Mouse (Mus musculus): ENCODE measurements around the gene Nudt19. TPM values are rescaled to one million over a fixed set of nuclear protein-coding genes. Genes with fewer than 3 reads are reported as not detected.

The Nudt19 gene
- total RNA-seq, 2 experiments from 2014 or later: 81.1 to 85.6 TPM

Other genes with a start within 250 kb of the Nudt19 start
- 10 to 100 TPM; 11.4 to 12.7 TPM for gene Gpatch1, start 237.9 kb downstream of the Nudt19 start, total RNA-seq (2021)
- 1 to 10 TPM; 4.1 to 4.4 TPM for gene Rhpn2, start 222.1 kb downstream of the Nudt19 start, total RNA-seq (2021)
- gene Faap24, start 159.5 kb downstream of the Nudt19 start, total RNA-seq (2021): 1 to 10 TPM; 4.6 to 4.7 TPM
- gene Cep89, start 159.3 kb downstream of the Nudt19 start, total RNA-seq (2021): 10 to 100 TPM; 26.4 to 26.6 TPM
- gene Slc7a9, start 107.5 kb downstream of the Nudt19 start, total RNA-seq (2021): not detected
- 1 to 10 TPM; 1.0 to 1.3 TPM for gene Tdrd12, start 18.6 kb downstream of the Nudt19 start, total RNA-seq (2021)
- under 1 TPM; 0.09 to 0.14 TPM for gene Rgs9bp, start 29.3 kb upstream of the Nudt19 start, total RNA-seq (2021)
- 10 to 100 TPM; 12.1 to 15.2 TPM for gene Ankrd27, start 29.9 kb upstream of the Nudt19 start, total RNA-seq (2021)
- 100 to 1,000 TPM; 130 to 142 TPM for gene Pdcd5, start 91.2 kb upstream of the Nudt19 start, total RNA-seq (2021)
- 10 to 100 TPM; 10.3 to 11.9 TPM for gene Dpy19l3, start 198.2 kb upstream of the Nudt19 start, total RNA-seq (2021)
- gene Zfp507, start 246.7 kb upstream of the Nudt19 start, total RNA-seq (2021): 10 to 100 TPM; 23.8 to 26.0 TPM